Mouse (Mus musculus) liver, embryonic 11.5 days (tissue): Measurements from ENCODE around the gene Dhx58. TPM values are rescaled to one million over a fixed set of nuclear protein-coding genes. Genes with fewer than 3 reads are reported as not detected.

ENCODE experiments used
- ATAC-seq: fragments of 200-750 bp; cut with Nextera tagmentation; replicated peaks from 2 replicates; pipeline ENCODE4 v1.8.0; 2017; ENCODE audit warnings: moderate number of reproducible peaks, mild to moderate bottlenecking, moderate TSS enrichment, moderate library complexity; ENCODE audit not compliant: low FRiP score
- DNase-seq: peaks from one replicate; pipeline ENCODE4 v3.0.0-alpha.2; 2017; ENCODE audit warnings: low spot score
- H3K27ac ChIP-seq: fragments of 300-500 bp; sonication (generic); 2 replicates; pipeline ENCODE4 v1.5.1; 2014; ENCODE audit warnings: mild to moderate bottlenecking, low read depth, low read length, control low read depth
- H3K27me3 ChIP-seq: fragments of 300-500 bp; sonication (generic); replicated peaks from 2 replicates; pipeline ENCODE4 v1.6.1; 2014; ENCODE audit warnings: low read length, mixed read lengths; ENCODE audit not compliant: control insufficient read depth, insufficient read depth
- H3K36me3 ChIP-seq: fragments of 300-500 bp; sonication (generic); 2 replicates; pipeline ENCODE4 v1.6.1; 2014; ENCODE audit warnings: mild to moderate bottlenecking, low read length, moderate library complexity, mixed read lengths; ENCODE audit not compliant: control insufficient read depth, insufficient read depth
- H3K4me1 ChIP-seq: fragments of 300-500 bp; sonication (generic); replicated peaks from 2 replicates; pipeline ENCODE4 v1.6.1; 2014; ENCODE audit warnings: low read length, mixed read lengths; ENCODE audit not compliant: control insufficient read depth, insufficient read depth
- H3K4me2 ChIP-seq: fragments of 300-500 bp; sonication (generic); 2 replicates; pipeline ENCODE4 v1.6.1; 2014; ENCODE audit warnings: mild to moderate bottlenecking, control low read depth, moderate library complexity
- H3K4me3 ChIP-seq: fragments of 300-500 bp; sonication (generic); 2 replicates; pipeline ENCODE4 v1.5.1; 2014; ENCODE audit warnings: low read depth, low read length, control low read depth
- H3K9ac ChIP-seq: fragments of 300-500 bp; sonication (generic); 2 replicates; pipeline ENCODE4 v1.6.1; 2014; ENCODE audit warnings: low read depth, low read length, control low read depth
- H3K9me3 ChIP-seq: fragments of 300-500 bp; sonication (generic); 2 replicates; pipeline ENCODE4 v1.6.1; 2016; ENCODE audit warnings: low read length, inconsistent platforms, mixed read lengths; ENCODE audit not compliant: control insufficient read depth
- WGBS: fragments of 180-500 bp; shearing (Covaris S2); extraction: QIAGEN DNeasy Blood & Tissue Kit; methylation state at CpG from one replicate; pipeline ENCODE4 v1.1.7; 2014; 5-methylcytosine and 5-hydroxymethylcytosine counted together
- polyA plus RNA-seq: library from polyadenylated mRNA; unstranded; fragments of >200 nt; fragmentation: Nextera tagmentation; extraction: Ambion mirVana; gene quantifications from 2 replicates; pipeline ENCODE4 v1.2.1, GENCODE M21; 2014

Dhx58 gene
- polyA plus RNA-seq, 1 experiment from 2014 or later: 3.7 TPM

GRCm38 (mm10) chr11:100701301-100701700, 2.8 kb downstream of the Dhx58 start:
- 5% methylated on average over 14 of the region's 14 CpGs for WGBS
- DNase-seq (peak; percentile 66), ATAC-seq (peak; percentile 71)
- H3K4me1 ChIP-seq: peaks cover 12% of the 10 kb centered on the region
- no peak overlapping the region for H3K9ac ChIP-seq
- H3K27ac ChIP-seq: no peak overlapping the region
- H3K9me3 ChIP-seq: no peaks in the 10 kb centered on the region
- no peaks in the 10 kb centered on the region for H3K27me3 ChIP-seq
- H3K36me3 ChIP-seq: peaks cover 4% of the 10 kb centered on the region; the same call in 1 of the 2 replicates
- H3K4me3 ChIP-seq: peak overlapping the region; percentile 22; the same call in 1 of the 2 replicates
- peak overlapping the region; percentile 56 for H3K4me2 ChIP-seq

GRCm38 (mm10) chr11:100700710-100701109, 3.4 kb downstream of the Dhx58 start:
- H3K4me1 ChIP-seq: peaks cover 12% of the 10 kb centered on the region
- no peak for DNase-seq
- H3K27ac ChIP-seq: no peak overlapping the region
- no peaks in the 10 kb centered on the region; the same call in 1 of the 2 replicates for H3K36me3 ChIP-seq
- ATAC-seq: no peak
- WGBS: 78% methylated on average over 3 of the region's 3 CpGs
- peak overlapping the region; percentile 56 for H3K4me2 ChIP-seq
- H3K9me3 ChIP-seq: no peaks in the 10 kb centered on the region
- no peaks in the 10 kb centered on the region for H3K27me3 ChIP-seq
- H3K9ac ChIP-seq: no peak overlapping the region
- H3K4me3 ChIP-seq: no peak overlapping the region

- H3K9ac ChIP-seq: no peak overlapping the region
- H3K9me3 ChIP-seq: no peaks in the 10 kb centered on the region
- H3K27ac ChIP-seq: no peak overlapping the region
- H3K27me3 ChIP-seq: peaks cover 6% of the 10 kb centered on the region
- DNase-seq (no peak), ATAC-seq (no peak)
- WGBS: 76% methylated on average over 7 of the region's 7 CpGs
- no peak overlapping the region for H3K4me3 ChIP-seq
- H3K36me3 ChIP-seq: no peaks in the 10 kb centered on the region
- H3K4me1 ChIP-seq: peaks cover 10% of the 10 kb centered on the region
- no peak overlapping the region for H3K4me2 ChIP-seq
These were observed 6.2 kb downstream of the Dhx58 start for GRCm38 (mm10) chr11:100697921-100698320.

- no peak overlapping the region for H3K27ac ChIP-seq
- H3K9ac ChIP-seq: no peak overlapping the region
- peaks cover 3% of the 10 kb centered on the region; the same call in 1 of the 2 replicates for H3K4me1 ChIP-seq
- 28% methylated on average over 5 of the region's 5 CpGs for WGBS
- H3K9me3 ChIP-seq: no peaks in the 10 kb centered on the region
- no peak overlapping the region for H3K4me3 ChIP-seq
- no peaks in the 10 kb centered on the region for H3K36me3 ChIP-seq
- peak; percentile 76 for DNase-seq
- H3K4me2 ChIP-seq: no peak overlapping the region
- ATAC-seq: no peak
- H3K27me3 ChIP-seq: peaks cover 21% of the 10 kb centered on the region
These were observed 9.1 kb downstream of the Dhx58 start for GRCm38 (mm10) chr11:100694926-100695325.

- 30% methylated on average over 5 of the region's 5 CpGs for WGBS
These were observed 10.9 kb downstream of the Dhx58 start for GRCm38 (mm10) chr11:100693154-100693553.

GRCm38 (mm10) chr11:100692164-100692616, 11.9 kb downstream of the Dhx58 start, which contains the start of gene Zfp385c:
Gene Zfp385c, minus strand, starts transcription at chr11:100692455.
- DNase-seq (no peak), ATAC-seq (no peak)
- no peaks in the 10 kb centered on the region for H3K9me3 ChIP-seq
- H3K4me3 ChIP-seq: peak within 1 kb of the TSS; percentile 39
- WGBS: 1% methylated on average over 23 of the region's 23 CpGs
- H3K27ac ChIP-seq: no peak within 1 kb of the TSS
- H3K4me1 ChIP-seq: peaks cover 3% of the 10 kb centered on the region; the same call in 1 of the 2 replicates
- H3K27me3 ChIP-seq: peaks cover 24% of the 10 kb centered on the region
- H3K36me3 ChIP-seq: no peaks in the 10 kb centered on the region
- peak within 1 kb of the TSS; percentile 61 for H3K4me2 ChIP-seq
- no peak within 1 kb of the TSS; the same call in 1 of the 2 replicates for H3K9ac ChIP-seq

More at GRCm38 (mm10) chr11:100693154-100693553, 10.9 kb downstream of the Dhx58 start:
- ATAC-seq (no peak), DNase-seq (no peak)
- H3K27me3 ChIP-seq: peaks cover 21% of the 10 kb centered on the region
- H3K4me3 ChIP-seq: no peak overlapping the region
- peaks cover 3% of the 10 kb centered on the region; the same call in 1 of the 2 replicates for H3K4me1 ChIP-seq
- H3K36me3 ChIP-seq: no peaks in the 10 kb centered on the region
- H3K9ac ChIP-seq: no peak overlapping the region
- H3K4me2 ChIP-seq: no peak overlapping the region
- no peak overlapping the region for H3K27ac ChIP-seq
- H3K9me3 ChIP-seq: no peaks in the 10 kb centered on the region

- WGBS: 71% methylated on average over 7 of the region's 7 CpGs
- no peak overlapping the region for H3K9ac ChIP-seq
- no peak for DNase-seq
- H3K9me3 ChIP-seq: no peaks in the 10 kb centered on the region
- H3K27me3 ChIP-seq: peaks cover 24% of the 10 kb centered on the region
- ATAC-seq: no peak
- H3K36me3 ChIP-seq: no peaks in the 10 kb centered on the region
- no peak overlapping the region for H3K27ac ChIP-seq
- H3K4me2 ChIP-seq: no peak overlapping the region
- H3K4me1 ChIP-seq: peaks cover 3% of the 10 kb centered on the region; the same call in 1 of the 2 replicates
- H3K4me3 ChIP-seq: no peak overlapping the region
These were observed 13.7 kb downstream of the Dhx58 start for GRCm38 (mm10) chr11:100690389-100690788.

- ATAC-seq (no peak), DNase-seq (no peak)
- 70% methylated on average over 4 of the region's 4 CpGs for WGBS
- Histone ChIP-seq H3K4me3 (no peak overlapping the region), H3K4me1 (peaks cover 3% of the 10 kb centered on the region; the same call in 1 of the 2 replicates), H3K9ac (no peak overlapping the region), H3K27me3 (peaks cover 23% of the 10 kb centered on the region), H3K27ac (no peak overlapping the region), H3K4me2 (no peak overlapping the region), H3K9me3 (no peaks in the 10 kb centered on the region), H3K36me3 (no peaks in the 10 kb centered on the region)
These were observed 15.6 kb downstream of the Dhx58 start for GRCm38 (mm10) chr11:100688443-100688842.

GRCm38 (mm10) chr11:100687265-100687664, 16.8 kb downstream of the Dhx58 start:
- Histone ChIP-seq H3K4me1 (peaks cover 3% of the 10 kb centered on the region; the same call in 1 of the 2 replicates), H3K36me3 (no peaks in the 10 kb centered on the region), H3K9me3 (no peaks in the 10 kb centered on the region), H3K27me3 (peaks cover 12% of the 10 kb centered on the region), H3K27ac (no peak overlapping the region), H3K4me2 (no peak overlapping the region), H3K9ac (no peak overlapping the region), H3K4me3 (no peak overlapping the region)
- ATAC-seq (no peak), DNase-seq (no peak)
- WGBS: 73% methylated on average over 7 of the region's 7 CpGs
